In genomic region chrX:68043990-68044740, GRCm38 (mm10) we compare ENCODE assay signal across 26 mouse cellular contexts.
DNase-seq lines count a peak whose midpoint lies in the region; ATAC-seq and TF ChIP-seq lines count a peak whose summit lies in the region.
"Had no signal": no experiment of that assay in that cellular context is flagged by ENCODE, and none has a peak within 500 bp of the region (broad histone marks: within the 10 kb centered on the region; RNA-seq: fewer than 3 reads in every experiment).

No protein-coding gene starts in this region.

- TF ChIP-seq RAD21 in MEL (IDR thresholded peaks at IDR 0.05; ENCODE audit: low read depth, low read length), result no peak

- no peak for TF ChIP-seq POLR2A in kidney, adult 2 months (IDR thresholded peaks at IDR 0.05; ENCODE audit: low read depth, low read length)
- no peak for TF ChIP-seq POLR2A in MEL (IDR thresholded peaks at IDR 0.05; ENCODE audit: control insufficient read depth in 1 of 2, insufficient read depth in 1 of 2, low read depth in 1 of 2, low read length in 2 of 2, poor library complexity in 1 of 2)

- H3K36me3 ChIP-seq in heart, embryonic 11.5 days (ENCODE audit: control insufficient read depth, insufficient read depth, low read length), result no peaks in the 10 kb centered on the region
- H3K36me3 ChIP-seq in kidney, adult 2 months (ENCODE audit: control insufficient read depth, insufficient read depth, low read length), result no peaks in the 10 kb centered on the region
- H3K36me3 ChIP-seq in MEL (ENCODE audit: control insufficient read depth in 1 of 2, insufficient read depth in 2 of 2, low read length in 2 of 2), result no peaks in the 10 kb centered on the region; a peak in 1 of 4 replicates
- no peaks in the 10 kb centered on the region for H3K36me3 ChIP-seq in heart, postnatal 0 days (replicated peaks; ENCODE audit: control insufficient read depth, insufficient read depth, low read length)
- H3K36me3 ChIP-seq: embryonic facial prominence, embryonic 10.5 days; forebrain, embryonic 12.5 days; hindbrain, embryonic 15.5 days; intestine, embryonic 15.5 days; kidney, embryonic 15.5 days; limb, embryonic 12.5 days; lung, embryonic 15.5 days; neural tube, embryonic 13.5 days had no signal

- no peak overlapping the region for H3K4me3 ChIP-seq in heart, embryonic 11.5 days (ENCODE audit: low read depth, low read length)
- peak overlapping the region; percentile 5; the same call in 1 of the 2 replicates for H3K4me3 ChIP-seq in kidney, adult 2 months (ENCODE audit: insufficient read depth, low read depth, low read length)
- peak overlapping the region; percentile 41 to 55 for H3K4me3 ChIP-seq in MEL (ENCODE audit: control insufficient read depth in 1 of 2, insufficient read depth in 1 of 2, low read depth in 2 of 2, low read length in 2 of 2)
- H3K4me3 ChIP-seq in heart, postnatal 0 days (ENCODE audit: low read depth, low read length), result peak overlapping the region; percentile 21
- no peak overlapping the region for H3K4me3 ChIP-seq in left cerebral cortex, adult 2 months
- H3K4me3 ChIP-seq: embryonic facial prominence, embryonic 10.5 days; forebrain, embryonic 12.5 days; hindbrain, embryonic 15.5 days; intestine, embryonic 15.5 days; kidney, embryonic 15.5 days; limb, embryonic 12.5 days; lung, embryonic 15.5 days; neural tube, embryonic 13.5 days had no signal

- H3K9me3 ChIP-seq in heart, embryonic 11.5 days (replicated peaks; ENCODE audit: control insufficient read depth, low read length), result no peaks in the 10 kb centered on the region
- no peaks in the 10 kb centered on the region for H3K9me3 ChIP-seq in MEL (replicated peaks; ENCODE audit: insufficient read depth, low read length)
- H3K9me3 ChIP-seq in heart, postnatal 0 days (replicated peaks; ENCODE audit: control insufficient read depth, low read length), result no peaks in the 10 kb centered on the region
- H3K9me3 ChIP-seq: embryonic facial prominence, embryonic 10.5 days; forebrain, embryonic 12.5 days; hindbrain, embryonic 15.5 days; intestine, embryonic 15.5 days; kidney, embryonic 15.5 days; limb, embryonic 12.5 days; lung, embryonic 15.5 days; neural tube, embryonic 13.5 days had no signal

- H3K79me2 ChIP-seq in MEL (ENCODE audit: control insufficient read depth, insufficient read depth, low read length, poor library complexity), result no peaks in the 10 kb centered on the region

- H3K27me3 ChIP-seq in heart, embryonic 11.5 days (ENCODE audit: control insufficient read depth, insufficient read depth, low read length), result no peaks in the 10 kb centered on the region
- H3K27me3 ChIP-seq in kidney, adult 2 months (replicated peaks; ENCODE audit: control insufficient read depth, insufficient read depth, low read length), result no peaks in the 10 kb centered on the region
- no peaks in the 10 kb centered on the region for H3K27me3 ChIP-seq in MEL (ENCODE audit: control insufficient read depth in 1 of 2, insufficient read depth in 2 of 2, low read length in 2 of 2)
- no peaks in the 10 kb centered on the region for H3K27me3 ChIP-seq in heart, postnatal 0 days (ENCODE audit: control insufficient read depth, insufficient read depth, low read length)
- H3K27me3 ChIP-seq: forebrain, embryonic 12.5 days; hindbrain, embryonic 15.5 days; intestine, embryonic 15.5 days; kidney, embryonic 15.5 days; limb, embryonic 12.5 days; lung, embryonic 15.5 days; neural tube, embryonic 13.5 days had no signal

- DNase-seq in heart, adult 18-20 months, result peak; percentile 0 to 5
- DNase-seq in kidney, adult 2 months, result no peak
- DNase-seq in kidney, adult 18-20 months, result no peak
- peak; percentile 11 for DNase-seq in MEL (ENCODE audit: low read depth, low spot score)
- peak; percentile 31 for DNase-seq in heart, postnatal 0 days (ENCODE audit: low spot score)
- DNase-seq in left cerebral cortex, adult 2 months (ENCODE audit: extremely low spot score in 1 of 2, low spot score in 2 of 2), result no peak
- DNase-seq in embryo, embryonic 9.5 days (ENCODE audit: extremely low spot score), result no peak
- DNase-seq: B cell, adult 2 months; cerebellum, adult 8-10 months; gastrocnemius, postnatal 14 days; kidney, postnatal 4 days; layer of hippocampus, adult 9-11 months; lung, postnatal 4 days; right cerebral cortex, postnatal 14 days; thymus, postnatal 4 days had no signal

- no peak for TF ChIP-seq CTCF in kidney, adult 2 months (conservative IDR thresholded peaks at IDR 0.05; ENCODE audit: insufficient read depth, insufficient read length, low read depth, low read length)
- no peak for TF ChIP-seq CTCF in MEL (IDR thresholded peaks at IDR 0.05 in 2 of 3, conservative IDR thresholded peaks at IDR 0.05 in 1 of 3; ENCODE audit: control insufficient read depth in 1 of 3, insufficient read depth in 1 of 3, low read depth in 2 of 3, low read length in 3 of 3, poor library complexity in 1 of 3, severe bottlenecking in 1 of 3)
- TF ChIP-seq CTCF in heart, postnatal 0 days (IDR thresholded peaks at IDR 0.05; ENCODE audit: low read depth), result no peak
- no peak for TF ChIP-seq CTCF in left cerebral cortex, adult 2 months (IDR thresholded peaks at IDR 0.05)

- intact Hi-C loops in left cerebral cortex, adult 2 months (cut with DNase I), result no loop called here

- no peaks in the 10 kb centered on the region for H3K4me1 ChIP-seq in heart, embryonic 11.5 days (ENCODE audit: control insufficient read depth, insufficient read depth, low read length)
- H3K4me1 ChIP-seq in kidney, adult 2 months (ENCODE audit: control insufficient read depth, insufficient read depth, low read length), result no peaks in the 10 kb centered on the region
- H3K4me1 ChIP-seq in MEL (ENCODE audit: control insufficient read depth in 1 of 2, insufficient read depth in 2 of 2, low read length in 2 of 2), result no peaks in the 10 kb centered on the region
- no peaks in the 10 kb centered on the region for H3K4me1 ChIP-seq in heart, postnatal 0 days (ENCODE audit: control insufficient read depth, insufficient read depth)
- H3K4me1 ChIP-seq: embryonic facial prominence, embryonic 10.5 days; forebrain, embryonic 12.5 days; hindbrain, embryonic 15.5 days; intestine, embryonic 15.5 days; kidney, embryonic 15.5 days; limb, embryonic 12.5 days; lung, embryonic 15.5 days; neural tube, embryonic 13.5 days had no signal

- H3K9ac ChIP-seq in heart, embryonic 11.5 days (ENCODE audit: low read depth, low read length), result no peak overlapping the region
- peak overlapping the region; percentile 14; the same call in 1 of the 2 replicates for H3K9ac ChIP-seq in MEL (ENCODE audit: control insufficient read depth, low read depth, low read length, poor library complexity, severe bottlenecking)
- H3K9ac ChIP-seq in heart, postnatal 0 days (replicated peaks; ENCODE audit: low read depth, low read length), result no peak overlapping the region; the same call in 1 of the 2 replicates
- H3K9ac ChIP-seq: forebrain, embryonic 12.5 days; hindbrain, embryonic 15.5 days; intestine, embryonic 15.5 days; kidney, embryonic 15.5 days; limb, embryonic 12.5 days; liver, embryonic 14.5 days; lung, embryonic 15.5 days; neural tube, embryonic 13.5 days had no signal

- no peak for TF ChIP-seq EP300 in MEL (IDR thresholded peaks at IDR 0.05; ENCODE audit: low read depth in 1 of 2, low read length in 2 of 2)
- no peak for TF ChIP-seq EP300 in heart, postnatal 0 days (IDR thresholded peaks at IDR 0.05; ENCODE audit: low read depth)

- H3K4me2 ChIP-seq in heart, embryonic 11.5 days, result no peak overlapping the region
- peak overlapping the region; percentile 39 for H3K4me2 ChIP-seq in heart, postnatal 0 days (ENCODE audit: low read depth, low read length)
- H3K4me2 ChIP-seq: forebrain, embryonic 12.5 days; hindbrain, embryonic 15.5 days; intestine, embryonic 15.5 days; kidney, embryonic 15.5 days; limb, embryonic 12.5 days; lung, embryonic 15.5 days; midbrain, embryonic 11.5 days; neural tube, embryonic 13.5 days had no signal

- 69% methylated on average over 4 of the region's 4 CpGs for WGBS in heart, embryonic 11.5 days (ENCODE audit: insufficient replicate concordance)
- 76% methylated on average over 4 of the region's 4 CpGs for WGBS in kidney, adult 2 months
- 49% methylated on average over 4 of the region's 4 CpGs for WGBS in heart, postnatal 0 days

- ATAC-seq in heart, embryonic 11.5 days (replicated peaks; ENCODE audit: insufficient number of reproducible peaks, low FRiP score, low TSS enrichment), result no peak
- no peak for ATAC-seq in heart, postnatal 0 days (ENCODE audit: insufficient read depth, low read depth)
- ATAC-seq: intestine, embryonic 15.5 days had no signal

- no peak overlapping the region for H3K27ac ChIP-seq in heart, embryonic 11.5 days (ENCODE audit: low read depth, low read length)
- H3K27ac ChIP-seq in kidney, adult 2 months (ENCODE audit: insufficient read depth, low read depth, low read length), result no peak overlapping the region
- no peak overlapping the region; the same call in 1 of the 2 replicates for H3K27ac ChIP-seq in MEL (ENCODE audit: control insufficient read depth, low read depth, low read length)
- H3K27ac ChIP-seq in heart, postnatal 0 days (ENCODE audit: low read depth), result peak overlapping the region; percentile 43; the same call in 1 of the 2 replicates
- H3K27ac ChIP-seq in left cerebral cortex, adult 2 months, result no peak overlapping the region
- H3K27ac ChIP-seq: embryonic facial prominence, embryonic 10.5 days; forebrain, embryonic 12.5 days; hindbrain, embryonic 15.5 days; intestine, embryonic 15.5 days; kidney, embryonic 15.5 days; limb, embryonic 12.5 days; liver, embryonic 14.5 days; lung, embryonic 15.5 days; neural tube, embryonic 13.5 days had no signal

TF ChIP-seq in MEL, 35 proteins besides CTCF, POLR2A, EP300 and RAD21:
- TF ChIP-seq ETS1 (IDR thresholded peaks at IDR 0.05; ENCODE audit: low read depth, low read length) (0 out of 2 replicates have a peak, but pooled peaks have one; percentile 8), RCOR1 (IDR thresholded peaks at IDR 0.05; ENCODE audit: low read depth, low read length) (no peak), ZC3H11A (IDR thresholded peaks at IDR 0.05; ENCODE audit: low read depth, low read length) (no peak), SIN3A (IDR thresholded peaks at IDR 0.05; ENCODE audit: low read length) (0 out of 2 replicates have a peak, but pooled peaks have one; percentile 15), UBTF (IDR thresholded peaks at IDR 0.05; ENCODE audit: borderline replicate concordance, insufficient read depth, low read depth, low read length) (no peak), NRF1 (IDR thresholded peaks at IDR 0.05; ENCODE audit: insufficient read depth, low read depth, low read length, poor library complexity, severe bottlenecking) (no peak)

Comparison
In these comparisons a context has a peak if more than half of its experiments do, and no peak if none do; other contexts are left out.
1. H3K4me3 ChIP-seq: peak in kidney, adult 2 months (single experiment), MEL (2 of 2) and heart, postnatal 0 days (single experiment); none in heart, embryonic 11.5 days (single experiment) and left cerebral cortex, adult 2 months (single experiment).
2. DNase-seq: peak in heart, adult 18-20 months (2 of 2), MEL (single experiment) and heart, postnatal 0 days (single experiment); none in kidney, adult 2 months (single experiment), kidney, adult 18-20 months (single experiment), left cerebral cortex, adult 2 months (0 of 2) and embryo, embryonic 9.5 days (single experiment).